Mouse (Mus musculus) heart, adult 2 months (tissue): Measurements from ENCODE around the gene Aloxe3.

ENCODE experiments used
- CTCF ChIP-seq: fragments of 200-600 bp; IDR thresholded peaks from 2 replicates; pipeline ENCODE4 v1.8.1; 2022; ENCODE audit warnings: antibody characterized with exemption, mild to moderate bottlenecking, moderate library complexity
- POLR2A ChIP-seq: fragments of 200-500 bp; IDR thresholded peaks from 2 replicates; pipeline ENCODE4 v1.6.1; 2011; ENCODE audit warnings: mild to moderate bottlenecking, low read depth, low read length, control low read depth; ENCODE audit not compliant: insufficient read depth

GRCm38 (mm10) chr11:69106299-69106698 is 19.4 kb upstream of the Aloxe3 start:
- TF ChIP-seq POLR2A (no peak), CTCF (no peak)
